Mouse (Mus musculus): ENCODE results near the gene Olfr866. TPM values are rescaled to one million over a fixed set of nuclear protein-coding genes. Genes with fewer than 3 reads are reported as not detected.

The Olfr866 gene
- not detected for total RNA-seq (2021)

DNA sequence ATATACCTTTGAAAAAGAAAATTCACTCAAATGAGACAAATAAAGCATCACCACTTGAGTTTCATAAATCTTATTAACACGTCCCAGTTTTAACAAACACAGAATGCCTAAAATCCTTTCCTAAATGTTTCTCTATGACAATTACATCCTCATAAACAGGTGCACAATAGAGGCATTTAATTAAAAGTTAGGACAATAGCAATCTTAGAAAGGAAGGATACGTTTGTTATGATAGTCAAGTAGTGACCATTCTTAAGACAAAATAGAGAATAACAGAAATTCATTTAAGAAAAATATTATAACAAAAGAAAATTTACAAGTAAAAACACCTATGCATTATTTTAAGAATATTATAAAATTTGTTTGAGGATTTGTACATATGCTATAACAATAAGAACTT lies at the start of gene Olfr866:
Gene Olfr866, minus strand, starts transcription at position 101 of the 400 bp plus-strand sequence.
- no peak for DNase-seq (ENCODE audit: low spot score)
- intact Hi-C loops (cut with DNase I) = no loop called here

DNA sequence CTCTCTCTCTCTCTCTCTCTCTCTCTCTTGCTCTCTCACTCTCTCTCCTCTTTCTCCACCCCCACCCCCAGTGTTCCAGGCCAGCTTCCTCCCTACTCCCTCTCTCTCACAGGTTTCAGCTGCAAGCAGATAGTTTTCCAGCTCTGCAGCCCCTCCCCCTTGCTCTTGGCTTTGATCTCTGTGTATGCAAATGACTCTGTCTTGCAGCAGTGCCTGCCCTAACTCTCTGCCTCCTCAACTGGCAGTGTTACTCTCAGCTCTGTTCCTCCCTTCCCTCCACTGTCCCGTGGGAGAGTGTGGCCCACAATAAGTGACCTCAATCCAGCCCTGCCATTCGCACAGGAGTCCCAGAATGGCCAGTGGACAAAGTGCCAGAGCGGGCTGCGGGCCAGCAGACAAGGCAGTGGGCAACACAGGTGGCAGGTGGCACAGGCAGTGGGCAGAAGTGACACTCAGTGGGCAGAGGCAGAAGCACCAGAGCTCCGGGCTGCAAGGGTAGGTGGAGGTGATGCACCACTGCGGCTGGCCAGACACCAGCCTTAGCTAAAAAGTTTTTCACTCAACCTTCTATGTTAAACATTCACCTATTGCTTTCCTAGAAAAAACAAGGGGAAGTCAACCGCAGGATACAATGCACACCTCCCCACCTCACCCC lies 45.8 kb upstream of the Olfr866 start:
- DNase-seq (ENCODE audit: low spot score) = no peak
- intact Hi-C loops (cut with DNase I) = no loop called here

DNA sequence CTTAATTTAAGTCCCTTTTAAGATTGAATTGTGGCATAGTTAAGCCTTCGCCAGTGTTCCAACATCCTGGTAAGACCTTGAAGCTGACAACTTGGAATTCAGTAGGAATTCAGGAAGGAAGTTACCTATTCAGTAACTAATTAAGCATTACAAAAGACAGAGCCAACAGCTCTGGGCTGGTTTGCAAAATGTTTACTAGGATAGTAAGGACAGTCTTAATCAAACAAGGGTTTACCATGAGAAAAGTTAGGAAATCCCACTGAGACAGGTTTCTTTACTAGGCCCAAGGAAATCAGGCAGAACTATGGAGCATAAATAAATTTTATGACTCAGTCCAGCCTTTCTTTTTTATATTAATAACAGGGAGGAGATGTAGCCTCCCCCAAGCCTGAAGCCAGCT lies 43.5 kb upstream of the Olfr866 start:
- no peak for DNase-seq (ENCODE audit: low spot score)
- intact Hi-C loops (cut with DNase I) = no loop called here

- intact Hi-C loops (cut with DNase I) = no loop called here
- DNase-seq (ENCODE audit: low spot score) = no peak
These were observed 42.4 kb upstream of the Olfr866 start for GRCm38 (mm10) chr9:20070236-20070635.

GRCm38 (mm10) chr9:20057462-20057861 lies 29.6 kb upstream of the Olfr866 start, which contains the start of gene Olfr867:
Gene Olfr867, minus strand, starts transcription at chr9:20057562.
- DNase-seq (ENCODE audit: low spot score) = no peak
- intact Hi-C loops (cut with DNase I) = no loop called here

DNA sequence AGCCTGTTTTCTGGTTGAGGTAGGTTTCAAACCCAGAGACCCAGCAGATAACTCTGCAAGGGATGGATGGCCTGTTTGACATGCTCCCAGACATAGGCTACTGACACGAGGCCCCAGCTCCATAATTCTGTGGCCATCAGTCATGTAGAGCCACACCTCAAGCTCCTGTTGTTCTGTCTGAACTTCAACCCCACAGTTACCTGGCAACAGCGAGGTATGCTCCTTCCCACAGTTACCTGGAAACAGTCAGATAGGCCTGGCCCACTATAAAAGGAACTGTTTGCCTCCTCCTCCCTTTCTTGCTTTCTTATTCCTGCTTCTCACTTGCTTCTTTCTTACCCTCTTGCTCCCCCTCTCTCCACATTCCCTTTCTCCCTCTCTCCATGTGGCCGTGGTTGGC lies 20.1 kb upstream of the Olfr866 start:
- intact Hi-C loops (cut with DNase I) = no loop called here
- no peak for DNase-seq (ENCODE audit: low spot score)

Small RNA genes within 50 kb of the gene (microRNA-seq; reads per million reads assigned to microRNA genes)
- not detected for gene Gm26231
- not detected for gene Gm44395

Other genes with a start within 250 kb of the Olfr866 start
- gene Olfr58, start 247.8 kb downstream of the Olfr866 start, total RNA-seq (2021) = not detected
- not detected for gene Olfr859, start 223.1 kb downstream of the Olfr866 start, total RNA-seq (2021)
- gene Olfr860, start 178.3 kb downstream of the Olfr866 start, total RNA-seq (2021) = not detected
- gene Olfr862, start 140.0 kb downstream of the Olfr866 start, total RNA-seq (2021) = not detected
- not detected for gene Olfr77, start 111.2 kb downstream of the Olfr866 start, total RNA-seq (2021)
- gene Olfr867, start 29.5 kb upstream of the Olfr866 start, total RNA-seq (2021) = not detected
- gene Olfr868, start 70.6 kb upstream of the Olfr866 start, total RNA-seq (2021) = not detected
- gene Olfr869, start 101.0 kb upstream of the Olfr866 start, total RNA-seq (2021) = not detected
- gene Olfr870, start 146.0 kb upstream of the Olfr866 start, total RNA-seq (2021) = not detected
- not detected for gene Olfr871, start 184.2 kb upstream of the Olfr866 start, total RNA-seq (2021)
- gene Olfr872, start 209.1 kb upstream of the Olfr866 start, total RNA-seq (2021) = not detected